Mouse (Mus musculus) cerebellum, postnatal 10 days (tissue): ENCODE measurements at regions not wholly inside any gene's neighbourhood (a gene's known extent, or its start where the extent isn't known, plus 50 kb on each side); places are given as distances from the start of the nearest gene placed in this dataset.

ENCODE experiments used
- DNase-seq, 2 experiments: peaks; one replicate each; pipeline ENCODE4 v3.0.0; 2021; ENCODE audit warnings: mixed read lengths in 2 of 2

GRCm38 (mm10) chrX:14273628-14274337, 62.8 kb downstream of the H2al1n start:
- DNase-seq, result peak; percentile 67 to 72

GRCm38 (mm10) chrX:14279312-14279711, 68.4 kb downstream of the H2al1n start:
- DNase-seq, result no peak

- DNase-seq, result no peak
Observed at GRCm38 (mm10) chrX:14279736-14280135, 68.8 kb downstream of the H2al1n start.

GRCm38 (mm10) chrX:14294890-14295289, 83.9 kb downstream of the H2al1n start:
- DNase-seq, result no peak

GRCm38 (mm10) chrX:14302125-14302524, 91.2 kb downstream of the H2al1n start:
- DNase-seq, result no peak

- DNase-seq, result peak; percentile 3 to 15
Observed at GRCm38 (mm10) chrX:14312746-14313145, 101.8 kb downstream of the H2al1n start.

- DNase-seq, result no peak
Observed at GRCm38 (mm10) chrX:14352416-14352815, 141.5 kb downstream of the H2al1n start.

- no peak for DNase-seq
Observed at GRCm38 (mm10) chrX:14353366-14353765, 142.4 kb downstream of the H2al1n start.

GRCm38 (mm10) chrX:14356466-14357030, 145.6 kb downstream of the H2al1n start:
- peak; percentile 56 to 67 for DNase-seq
